Mouse (Mus musculus) midbrain, embryonic 14.5 days (tissue): ENCODE data around the gene Gm6793. TPM values are rescaled to one million over a fixed set of nuclear protein-coding genes. Genes with fewer than 3 reads are reported as not detected.

ENCODE experiments used
- ATAC-seq: fragments of 200-750 bp; cut with Nextera tagmentation; 2 replicates; pipeline ENCODE4 v1.8.0; 2017; ENCODE audit warnings: moderate number of reproducible peaks, moderate library complexity; ENCODE audit not compliant: low FRiP score, low TSS enrichment
- DNase-seq: peaks from one replicate; pipeline ENCODE4 v3.0.0-alpha.2; 2015
- H3K27ac ChIP-seq: fragments of 300-500 bp; sonication (generic); replicated peaks from 2 replicates; pipeline ENCODE4 v1.5.1; 2014; ENCODE audit warnings: mild to moderate bottlenecking, low read depth, low read length, moderate library complexity
- H3K27me3 ChIP-seq: fragments of 300-500 bp; sonication (generic); 2 replicates; pipeline ENCODE4 v1.6.1; 2014; ENCODE audit warnings: low read length, control low read depth, mixed read lengths; ENCODE audit not compliant: control insufficient read depth, insufficient read depth
- H3K36me3 ChIP-seq: fragments of 300-500 bp; sonication (generic); 2 replicates; pipeline ENCODE4 v1.6.1; 2014; ENCODE audit warnings: low read length, control low read depth; ENCODE audit not compliant: control insufficient read depth, insufficient read depth
- H3K4me1 ChIP-seq: fragments of 300-500 bp; sonication (generic); 2 replicates; pipeline ENCODE4 v1.6.1; 2014; ENCODE audit warnings: mild to moderate bottlenecking, antibody characterized with exemption, low read length, control low read depth; ENCODE audit not compliant: control insufficient read depth, insufficient read depth
- H3K4me2 ChIP-seq: fragments of 300-500 bp; sonication (generic); 2 replicates; pipeline ENCODE4 v1.6.1; 2014; ENCODE audit warnings: mild to moderate bottlenecking, low read length, moderate library complexity
- H3K4me3 ChIP-seq: fragments of 300-500 bp; sonication (generic); replicated peaks from 2 replicates; pipeline ENCODE4 v1.5.1; 2014; ENCODE audit warnings: low read depth, low read length
- H3K9ac ChIP-seq: fragments of 300-500 bp; sonication (generic); replicated peaks from 2 replicates; pipeline ENCODE4 v1.6.1; 2014; ENCODE audit warnings: mild to moderate bottlenecking, low read length, moderate library complexity
- H3K9me3 ChIP-seq: fragments of 300-500 bp; sonication (generic); 2 replicates; pipeline ENCODE4 v1.6.1; 2016; ENCODE audit warnings: low read length, control low read depth, mixed read lengths; ENCODE audit not compliant: control insufficient read depth
- WGBS: fragments of 180-500 bp; shearing (Covaris S2); extraction: QIAGEN DNeasy Blood & Tissue Kit; methylation state at CpG from one replicate; pipeline ENCODE4 v1.1.7; 2014; 5-methylcytosine and 5-hydroxymethylcytosine counted together
- polyA plus RNA-seq: library from polyadenylated mRNA; unstranded; fragments of >200 nt; fragmentation: Nextera tagmentation; extraction: Ambion mirVana; gene quantifications from 2 replicates; pipeline ENCODE4 v1.2.1, GENCODE M21; 2014

The Gm6793 gene
- polyA plus RNA-seq, 1 experiment from 2014 or later: 1.2 TPM

- DNase-seq (no peak), ATAC-seq (no peak)
- Histone ChIP-seq H3K9ac (no peak overlapping the region), H3K27me3 (no peaks in the 10 kb centered on the region), H3K36me3 (peaks cover 30% of the 10 kb centered on the region), H3K4me1 (no peaks in the 10 kb centered on the region), H3K4me2 (no peak overlapping the region), H3K9me3 (no peaks in the 10 kb centered on the region), H3K27ac (no peak overlapping the region), H3K4me3 (no peak overlapping the region)
- WGBS: 93% methylated on average over 2 of the region's 2 CpGs
Measured at GRCm38 (mm10) chr8:111975706-111976105, 39.1 kb downstream of the Gm6793 start.

DNA sequence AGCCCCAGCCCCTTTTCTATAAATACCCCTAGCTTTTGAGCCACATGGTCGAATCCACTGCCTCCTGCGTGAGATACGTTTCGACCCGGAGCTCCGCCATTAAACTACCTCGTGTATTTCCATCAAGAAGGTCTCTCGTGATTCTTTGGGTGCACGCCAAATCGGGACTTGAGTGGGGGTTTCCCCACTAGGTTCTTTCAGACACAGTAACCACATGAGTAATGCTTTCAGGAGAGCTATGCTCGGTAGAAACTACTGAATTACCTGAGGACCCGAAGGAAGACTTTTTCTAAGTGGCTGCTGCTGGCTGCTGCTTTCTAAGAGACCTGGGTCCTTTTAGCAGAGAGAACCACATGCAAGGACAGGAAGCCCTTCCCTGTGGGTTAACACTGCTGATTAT, 40.7 kb downstream of the Gm6793 start:
- H3K4me3 ChIP-seq: no peak overlapping the region
- H3K9ac ChIP-seq: no peak overlapping the region
- peaks cover 27% of the 10 kb centered on the region for H3K36me3 ChIP-seq
- no peak overlapping the region for H3K27ac ChIP-seq
- no peaks in the 10 kb centered on the region for H3K9me3 ChIP-seq
- H3K27me3 ChIP-seq: no peaks in the 10 kb centered on the region
- ATAC-seq (no peak), DNase-seq (no peak)
- no peak overlapping the region for H3K4me2 ChIP-seq
- WGBS: 97% methylated on average over 12 of the region's 12 CpGs
- no peaks in the 10 kb centered on the region for H3K4me1 ChIP-seq

GRCm38 (mm10) chr8:111968991-111969390, 45.8 kb downstream of the Gm6793 start:
- no peak for DNase-seq
- WGBS: 18% methylated on average over 5 of the region's 5 CpGs

DNA sequence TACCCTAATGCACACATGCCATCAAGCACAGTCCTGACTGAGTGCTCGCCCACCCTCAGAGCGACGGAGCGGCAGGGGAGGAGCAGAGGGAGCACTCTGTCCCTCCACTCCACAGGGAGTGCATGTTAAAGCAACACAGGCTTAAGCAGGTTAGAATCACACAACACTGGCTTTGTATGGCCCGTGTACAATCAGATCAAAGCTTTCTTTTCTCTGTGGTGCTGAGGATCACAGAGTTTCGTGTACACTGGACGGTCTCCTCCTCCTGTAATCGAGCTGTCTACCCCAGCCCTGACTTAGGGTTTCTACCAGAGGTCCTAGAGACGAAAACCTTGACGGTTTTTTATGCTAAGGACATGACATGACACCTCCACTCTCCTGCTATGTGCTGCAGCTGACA, 46.3 kb downstream of the Gm6793 start:
- H3K9ac ChIP-seq: no peak overlapping the region
- no peak overlapping the region for H3K4me3 ChIP-seq
- no peaks in the 10 kb centered on the region for H3K27me3 ChIP-seq
- H3K27ac ChIP-seq: no peak overlapping the region
- no peak for DNase-seq
- H3K4me2 ChIP-seq: no peak overlapping the region
- ATAC-seq: no peak
- H3K36me3 ChIP-seq: peaks cover 9% of the 10 kb centered on the region; the same call in 1 of the 2 replicates
- 77% methylated on average over 10 of the region's 10 CpGs for WGBS
- no peaks in the 10 kb centered on the region for H3K4me1 ChIP-seq
- no peaks in the 10 kb centered on the region for H3K9me3 ChIP-seq

More at GRCm38 (mm10) chr8:111968991-111969390, 45.8 kb downstream of the Gm6793 start:
- H3K27ac ChIP-seq: no peak overlapping the region
- H3K27me3 ChIP-seq: no peaks in the 10 kb centered on the region
- no peaks in the 10 kb centered on the region for H3K9me3 ChIP-seq
- no peak for ATAC-seq
- no peak overlapping the region for H3K9ac ChIP-seq
- H3K4me3 ChIP-seq: no peak overlapping the region
- H3K4me1 ChIP-seq: no peaks in the 10 kb centered on the region
- no peak overlapping the region for H3K4me2 ChIP-seq
- H3K36me3 ChIP-seq: peaks cover 9% of the 10 kb centered on the region

GRCm38 (mm10) chr8:111967246-111967870, 47.5 kb downstream of the Gm6793 start:
- Histone ChIP-seq H3K36me3 (peaks cover 9% of the 10 kb centered on the region; the same call in 1 of the 2 replicates), H3K9ac (no peak overlapping the region), H3K4me1 (no peaks in the 10 kb centered on the region), H3K4me3 (no peak overlapping the region), H3K9me3 (no peaks in the 10 kb centered on the region), H3K4me2 (no peak overlapping the region), H3K27ac (no peak overlapping the region), H3K27me3 (no peaks in the 10 kb centered on the region)
- ATAC-seq: no peak
- DNase-seq: no peak
- 90% methylated on average over 5 of the region's 5 CpGs for WGBS

DNA sequence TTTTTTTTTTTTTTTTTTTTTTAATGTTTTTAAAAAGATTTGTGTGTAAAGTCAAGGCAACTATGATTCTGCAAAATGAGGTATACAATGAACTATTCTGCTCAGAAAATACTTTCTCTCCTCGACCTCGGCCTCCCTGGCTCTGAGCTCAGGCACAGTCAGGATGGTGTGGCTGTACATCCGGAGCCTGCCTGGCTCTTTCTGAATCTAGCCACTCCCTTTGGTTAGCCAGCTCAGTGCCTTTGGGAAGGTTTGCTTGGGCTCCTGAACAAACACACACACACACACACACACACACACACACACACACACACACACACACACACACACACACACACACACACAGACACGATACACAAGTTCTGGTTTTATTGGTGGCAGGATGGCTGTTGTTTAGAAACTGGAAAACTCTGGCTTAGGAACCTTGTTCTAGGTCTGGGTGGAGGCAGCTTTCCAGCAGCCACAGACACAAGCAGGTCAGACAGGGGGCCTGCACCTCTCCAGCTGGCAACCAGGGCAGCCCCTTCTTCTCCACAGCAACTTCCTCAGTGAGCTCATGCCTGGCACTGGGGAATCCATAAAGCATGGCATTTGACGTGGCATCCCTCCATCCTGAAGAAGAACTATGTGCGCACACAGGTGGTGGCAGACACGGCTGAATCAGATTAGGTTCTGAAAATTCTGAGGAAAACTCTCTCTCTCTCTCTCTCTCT, 49.8 kb downstream of the Gm6793 start:
- ATAC-seq: no peak
- H3K4me3 ChIP-seq: no peak overlapping the region
- no peak overlapping the region for H3K27ac ChIP-seq
- H3K9me3 ChIP-seq: no peaks in the 10 kb centered on the region
- no peak overlapping the region for H3K9ac ChIP-seq
- WGBS: 86% methylated on average over 7 of the region's 7 CpGs
- no peak overlapping the region for H3K4me2 ChIP-seq
- no peak for DNase-seq
- no peaks in the 10 kb centered on the region for H3K4me1 ChIP-seq
- H3K27me3 ChIP-seq: no peaks in the 10 kb centered on the region
- peaks cover 14% of the 10 kb centered on the region for H3K36me3 ChIP-seq

DNA sequence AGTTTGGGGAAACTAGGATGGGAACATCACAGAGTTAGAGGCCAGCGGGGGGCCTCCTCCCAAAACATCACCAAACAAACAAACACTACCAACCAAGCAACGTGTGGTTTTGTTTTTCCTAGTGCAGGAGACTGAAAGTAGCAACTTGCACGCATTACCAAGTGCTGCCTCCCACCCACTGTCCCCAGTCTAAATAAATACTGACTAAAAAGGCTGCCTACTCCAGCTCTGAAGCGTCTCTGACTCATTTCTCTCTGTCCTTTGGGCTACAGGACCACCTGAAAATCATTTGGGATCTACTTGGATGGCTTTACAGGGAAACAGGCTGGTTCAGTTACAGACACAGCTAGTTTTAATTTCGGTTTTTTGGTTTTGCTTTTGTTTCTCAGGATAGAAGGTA, 50.5 kb downstream of the Gm6793 start:
- no peak for DNase-seq
- WGBS: 72% methylated on average over 5 of the region's 5 CpGs
- H3K27ac ChIP-seq: no peak overlapping the region
- no peak overlapping the region for H3K9ac ChIP-seq
- no peak for ATAC-seq
- H3K4me1 ChIP-seq: no peaks in the 10 kb centered on the region
- no peak overlapping the region for H3K4me3 ChIP-seq
- H3K36me3 ChIP-seq: peaks cover 17% of the 10 kb centered on the region
- H3K27me3 ChIP-seq: no peaks in the 10 kb centered on the region
- no peak overlapping the region for H3K4me2 ChIP-seq
- H3K9me3 ChIP-seq: no peaks in the 10 kb centered on the region

DNA sequence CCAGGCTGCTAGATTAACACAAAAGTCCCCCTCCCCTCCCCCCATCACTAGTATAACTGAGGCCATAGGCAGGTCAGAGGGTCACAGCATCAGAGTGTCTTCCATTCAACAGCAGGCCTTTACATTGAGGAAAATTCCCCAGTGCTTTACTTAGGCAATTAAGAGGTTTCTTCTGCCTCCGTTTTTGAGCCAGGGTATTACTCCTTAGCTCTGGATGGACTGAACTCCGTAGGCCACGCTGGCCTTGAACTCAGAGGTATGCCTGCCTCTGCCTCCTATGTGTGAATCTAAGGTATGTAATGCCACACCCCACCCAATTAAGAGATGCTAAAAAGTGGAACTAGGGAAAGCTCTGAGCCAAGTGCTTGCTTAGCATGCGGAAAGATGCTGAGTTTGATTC, 51.3 kb downstream of the Gm6793 start:
- no peaks in the 10 kb centered on the region for H3K9me3 ChIP-seq
- H3K4me3 ChIP-seq: no peak overlapping the region
- no peak overlapping the region for H3K27ac ChIP-seq
- WGBS: 76% methylated on average over 4 of the region's 4 CpGs
- H3K27me3 ChIP-seq: no peaks in the 10 kb centered on the region
- DNase-seq: no peak
- no peak overlapping the region for H3K4me2 ChIP-seq
- peaks cover 23% of the 10 kb centered on the region for H3K36me3 ChIP-seq
- ATAC-seq: no peak
- H3K9ac ChIP-seq: no peak overlapping the region
- H3K4me1 ChIP-seq: no peaks in the 10 kb centered on the region
